Mouse (Mus musculus) midbrain, embryonic 15.5 days (tissue): ENCODE measurements around the gene Cstf3. TPM values are rescaled to one million over a fixed set of nuclear protein-coding genes. Genes with fewer than 3 reads are reported as not detected.

Source experiments
- ATAC-seq: fragments of 200-750 bp; cut with Nextera tagmentation; replicated peaks from 2 replicates; pipeline ENCODE4 v1.8.0; 2017; ENCODE audit warnings: moderate TSS enrichment
- H3K27ac ChIP-seq: fragments of 300-500 bp; sonication (generic); 2 replicates; pipeline ENCODE4 v1.5.1; 2015; ENCODE audit warnings: mild to moderate bottlenecking, inconsistent platforms
- H3K27me3 ChIP-seq: fragments of 300-500 bp; sonication (generic); replicated peaks from 2 replicates; pipeline ENCODE4 v1.6.1; 2015; ENCODE audit warnings: inconsistent platforms
- H3K36me3 ChIP-seq: fragments of 300-500 bp; sonication (generic); replicated peaks from 2 replicates; pipeline ENCODE4 v1.6.1; 2015; ENCODE audit warnings: inconsistent platforms
- H3K4me1 ChIP-seq: fragments of 300-500 bp; sonication (generic); 2 replicates; pipeline ENCODE4 v1.6.1; 2015; ENCODE audit warnings: inconsistent platforms
- H3K4me2 ChIP-seq: fragments of 300-500 bp; sonication (generic); 2 replicates; pipeline ENCODE4 v1.6.1; 2015; ENCODE audit warnings: inconsistent platforms, mild to moderate bottlenecking, moderate library complexity
- H3K4me3 ChIP-seq: fragments of 300-500 bp; sonication (generic); 2 replicates; pipeline ENCODE4 v1.5.1; 2015; ENCODE audit warnings: mild to moderate bottlenecking, inconsistent platforms
- H3K9ac ChIP-seq: fragments of 300-500 bp; sonication (generic); 2 replicates; pipeline ENCODE4 v1.6.1; 2015; ENCODE audit warnings: mild to moderate bottlenecking, inconsistent platforms
- H3K9me3 ChIP-seq: fragments of 300-500 bp; sonication (generic); 2 replicates; pipeline ENCODE4 v1.6.1; 2016; ENCODE audit warnings: inconsistent platforms
- WGBS: fragments of 180-500 bp; shearing (Covaris S2); methylation state at CpG from one replicate; pipeline ENCODE4 v1.1.7; 2015; ENCODE audit warnings: mixed read lengths; 5-methylcytosine and 5-hydroxymethylcytosine counted together
- polyA plus RNA-seq: library from polyadenylated mRNA; unstranded; fragments of >200 nt; fragmentation: Nextera tagmentation; extraction: Ambion mirVana; gene quantifications from 2 replicates; pipeline ENCODE4 v1.2.1, GENCODE M21; 2015

The Cstf3 gene
- polyA plus RNA-seq, 1 experiment from 2014 or later: 98.0 TPM

DNA sequence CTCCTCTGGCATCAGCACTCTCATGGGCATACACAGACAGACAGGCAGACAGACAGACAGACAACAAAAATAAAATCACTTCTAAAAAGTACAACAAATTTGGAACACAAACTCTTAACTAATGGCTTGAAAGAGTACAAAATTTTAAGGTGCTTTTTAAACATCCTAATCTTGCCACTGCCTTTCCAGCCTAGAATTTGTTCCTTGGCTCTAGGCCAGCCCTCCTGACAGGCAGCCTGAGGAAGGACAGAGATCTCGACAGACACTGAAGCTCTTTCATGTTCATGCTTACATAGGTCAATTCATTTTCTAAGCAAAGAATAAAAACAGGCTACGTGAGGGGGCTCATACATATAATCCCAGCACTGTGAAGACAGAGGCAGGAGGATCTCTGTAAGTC is 102.2 kb downstream of the Cstf3 start:
- H3K4me3 ChIP-seq: no peak overlapping the region
- no peaks in the 10 kb centered on the region for H3K4me1 ChIP-seq
- no peak overlapping the region for H3K9ac ChIP-seq
- H3K27ac ChIP-seq: no peak overlapping the region
- no peaks in the 10 kb centered on the region for H3K27me3 ChIP-seq
- H3K9me3 ChIP-seq: no peaks in the 10 kb centered on the region
- no peak for ATAC-seq
- WGBS: 61% methylated on average over 2 of the region's 2 CpGs
- no peak overlapping the region for H3K4me2 ChIP-seq
- peaks cover 10% of the 10 kb centered on the region; the same call in 1 of the 2 replicates for H3K36me3 ChIP-seq

DNA sequence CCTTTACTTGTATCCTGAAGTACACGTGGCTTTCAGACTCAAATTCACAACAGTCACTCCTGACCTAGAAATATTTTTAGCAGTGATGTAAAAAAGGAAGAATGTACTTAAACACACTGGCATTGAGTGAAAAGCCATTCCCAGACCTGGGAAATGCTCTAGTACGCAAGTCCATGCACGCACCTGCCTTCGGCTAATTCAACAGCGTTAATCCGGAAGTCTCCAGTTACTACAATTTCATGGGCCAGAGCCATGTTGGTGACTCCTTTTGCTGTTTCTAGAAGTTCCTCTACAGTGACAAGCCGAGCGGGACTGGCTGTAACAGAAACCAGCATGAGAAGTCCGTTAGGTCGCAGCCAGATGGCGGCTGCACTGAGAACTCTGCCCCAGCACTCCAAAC is 109.3 kb downstream of the Cstf3 start:
- Histone ChIP-seq H3K4me1 (no peaks in the 10 kb centered on the region), H3K27me3 (no peaks in the 10 kb centered on the region), H3K36me3 (peaks cover 20% of the 10 kb centered on the region), H3K27ac (no peak overlapping the region), H3K9ac (no peak overlapping the region), H3K4me2 (no peak overlapping the region), H3K4me3 (no peak overlapping the region), H3K9me3 (no peaks in the 10 kb centered on the region)
- ATAC-seq: no peak
- 90% methylated on average over 11 of the region's 11 CpGs for WGBS

DNA sequence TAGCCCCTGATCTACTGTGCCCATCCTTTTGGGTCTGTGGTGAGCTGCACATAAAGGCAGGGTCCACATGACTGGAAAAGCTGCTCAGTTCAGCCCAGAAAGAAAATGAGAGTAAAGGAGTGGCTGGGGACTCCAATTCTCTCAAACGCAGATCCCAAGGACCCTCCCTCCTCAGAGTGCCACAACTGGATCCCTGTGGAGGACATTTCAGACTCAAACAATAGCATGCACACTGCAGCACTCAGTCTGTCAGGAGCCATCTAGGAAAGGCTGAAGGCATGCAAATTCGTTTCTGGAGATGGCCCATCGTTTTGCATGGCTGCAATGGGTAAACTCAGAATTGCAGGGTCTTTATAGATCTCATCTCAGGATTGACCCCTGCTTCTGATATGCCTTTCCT is 112.8 kb downstream of the Cstf3 start:
- Histone ChIP-seq H3K9me3 (no peaks in the 10 kb centered on the region), H3K36me3 (peaks cover 19% of the 10 kb centered on the region), H3K27me3 (no peaks in the 10 kb centered on the region), H3K4me1 (no peaks in the 10 kb centered on the region), H3K4me2 (no peak overlapping the region), H3K27ac (no peak overlapping the region), H3K9ac (no peak overlapping the region), H3K4me3 (no peak overlapping the region)
- no peak for ATAC-seq
- 65% methylated on average over 3 of the region's 3 CpGs for WGBS

DNA sequence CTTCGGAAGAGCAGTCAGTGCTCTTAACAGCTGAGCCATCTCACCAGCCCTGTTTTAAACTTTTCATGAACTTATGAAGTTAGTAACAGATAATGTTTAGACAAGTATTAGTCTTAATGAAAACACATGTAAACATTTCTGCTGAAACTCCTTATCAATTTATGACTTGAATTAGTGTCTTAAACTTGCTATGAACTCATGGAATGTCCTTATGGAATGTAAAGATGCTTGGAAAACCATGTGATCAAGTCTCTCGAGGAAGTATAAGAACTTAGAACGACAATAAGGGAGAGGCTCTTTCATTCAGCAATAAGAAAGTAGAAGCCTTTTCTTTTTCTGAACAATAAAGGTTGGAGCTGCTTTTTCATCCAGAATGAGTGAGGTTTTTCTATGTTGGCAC is 114.0 kb downstream of the Cstf3 start:
- no peak overlapping the region for H3K4me2 ChIP-seq
- H3K27ac ChIP-seq: no peak overlapping the region
- H3K4me3 ChIP-seq: no peak overlapping the region
- no peaks in the 10 kb centered on the region for H3K4me1 ChIP-seq
- peaks cover 12% of the 10 kb centered on the region for H3K36me3 ChIP-seq
- no peaks in the 10 kb centered on the region for H3K27me3 ChIP-seq
- H3K9me3 ChIP-seq: no peaks in the 10 kb centered on the region
- no peak overlapping the region for H3K9ac ChIP-seq
- 78% methylated on average over 3 of the region's 3 CpGs for WGBS
- no peak for ATAC-seq

DNA sequence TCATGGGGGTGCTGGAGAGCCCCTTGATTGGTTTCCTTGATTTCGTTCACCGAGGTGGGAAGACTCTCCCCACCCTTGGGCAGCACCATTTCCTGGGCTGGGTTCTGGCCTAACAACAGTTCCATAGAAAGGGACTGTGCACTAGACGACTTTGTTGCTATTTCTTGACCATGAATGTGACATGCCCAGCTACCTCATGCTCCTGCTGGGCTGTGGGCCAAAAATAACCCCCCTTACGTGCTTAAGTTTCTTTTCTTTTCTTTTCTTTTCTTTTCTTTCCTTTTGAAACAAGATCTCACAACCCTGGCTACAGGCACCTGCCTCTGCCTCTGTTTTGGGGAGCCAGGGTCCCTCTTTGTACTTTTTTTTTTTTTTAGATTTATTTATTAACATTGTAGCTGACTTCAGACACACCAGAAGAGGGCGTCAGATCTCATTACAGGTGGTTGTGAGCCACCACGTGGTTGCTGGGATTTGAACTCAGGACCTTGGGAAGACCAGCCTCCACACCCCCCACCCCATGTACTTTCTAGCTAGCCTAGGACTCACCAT is 119.5 kb downstream of the Cstf3 start:
- H3K9ac ChIP-seq: no peak overlapping the region
- peaks cover under 1% of the 10 kb centered on the region; the same call in 1 of the 2 replicates for H3K36me3 ChIP-seq
- peaks cover 25% of the 10 kb centered on the region for H3K4me1 ChIP-seq
- no peak overlapping the region for H3K27ac ChIP-seq
- ATAC-seq: no peak
- WGBS: 61% methylated on average over 6 of the region's 6 CpGs
- no peak overlapping the region for H3K4me3 ChIP-seq
- no peaks in the 10 kb centered on the region for H3K27me3 ChIP-seq
- H3K4me2 ChIP-seq: peak overlapping the region; percentile 78
- no peaks in the 10 kb centered on the region for H3K9me3 ChIP-seq

DNA sequence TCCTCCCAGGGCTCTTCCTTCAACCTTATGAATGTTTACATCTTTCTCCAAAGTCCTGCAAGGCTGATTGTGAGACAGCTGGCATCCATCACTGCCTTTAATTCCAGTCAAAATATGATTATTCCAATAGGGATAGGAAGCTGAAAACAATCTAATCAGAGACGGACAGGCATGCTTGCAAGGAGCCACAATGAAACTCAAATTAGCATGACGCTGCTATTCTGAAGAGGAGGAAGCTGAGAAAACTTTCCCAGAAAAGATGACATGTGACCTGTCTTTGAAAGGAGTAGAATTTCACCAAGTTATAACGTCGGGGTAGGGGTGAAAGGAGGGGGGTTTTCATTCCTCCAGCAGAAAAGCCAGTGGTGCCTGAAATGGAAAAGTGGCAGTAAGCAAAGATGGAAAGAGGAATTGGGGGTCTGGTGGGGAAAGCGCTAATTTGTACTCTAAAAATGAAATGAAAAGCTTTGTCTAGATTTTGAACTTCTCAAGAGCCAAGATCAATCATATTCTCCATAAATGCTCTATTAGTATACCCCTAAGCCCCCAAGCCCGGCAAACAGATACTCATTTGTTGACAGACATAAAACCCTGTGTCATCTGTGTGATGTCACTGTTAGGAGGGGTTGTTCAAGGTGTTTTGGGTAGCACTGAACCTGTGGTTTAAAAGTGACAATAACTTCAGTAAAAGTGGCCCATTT is 120.5 kb downstream of the Cstf3 start:
- H3K27ac ChIP-seq: peak overlapping the region; percentile 94
- no peaks in the 10 kb centered on the region for H3K36me3 ChIP-seq
- no peaks in the 10 kb centered on the region for H3K27me3 ChIP-seq
- peak overlapping the region; percentile 91 for H3K4me3 ChIP-seq
- peaks cover 25% of the 10 kb centered on the region for H3K4me1 ChIP-seq
- WGBS: 13% methylated on average over 6 of the region's 6 CpGs
- peak overlapping the region; percentile 78 for H3K4me2 ChIP-seq
- no peaks in the 10 kb centered on the region for H3K9me3 ChIP-seq
- ATAC-seq: peak; percentile 16
- H3K9ac ChIP-seq: peak overlapping the region; percentile 89

DNA sequence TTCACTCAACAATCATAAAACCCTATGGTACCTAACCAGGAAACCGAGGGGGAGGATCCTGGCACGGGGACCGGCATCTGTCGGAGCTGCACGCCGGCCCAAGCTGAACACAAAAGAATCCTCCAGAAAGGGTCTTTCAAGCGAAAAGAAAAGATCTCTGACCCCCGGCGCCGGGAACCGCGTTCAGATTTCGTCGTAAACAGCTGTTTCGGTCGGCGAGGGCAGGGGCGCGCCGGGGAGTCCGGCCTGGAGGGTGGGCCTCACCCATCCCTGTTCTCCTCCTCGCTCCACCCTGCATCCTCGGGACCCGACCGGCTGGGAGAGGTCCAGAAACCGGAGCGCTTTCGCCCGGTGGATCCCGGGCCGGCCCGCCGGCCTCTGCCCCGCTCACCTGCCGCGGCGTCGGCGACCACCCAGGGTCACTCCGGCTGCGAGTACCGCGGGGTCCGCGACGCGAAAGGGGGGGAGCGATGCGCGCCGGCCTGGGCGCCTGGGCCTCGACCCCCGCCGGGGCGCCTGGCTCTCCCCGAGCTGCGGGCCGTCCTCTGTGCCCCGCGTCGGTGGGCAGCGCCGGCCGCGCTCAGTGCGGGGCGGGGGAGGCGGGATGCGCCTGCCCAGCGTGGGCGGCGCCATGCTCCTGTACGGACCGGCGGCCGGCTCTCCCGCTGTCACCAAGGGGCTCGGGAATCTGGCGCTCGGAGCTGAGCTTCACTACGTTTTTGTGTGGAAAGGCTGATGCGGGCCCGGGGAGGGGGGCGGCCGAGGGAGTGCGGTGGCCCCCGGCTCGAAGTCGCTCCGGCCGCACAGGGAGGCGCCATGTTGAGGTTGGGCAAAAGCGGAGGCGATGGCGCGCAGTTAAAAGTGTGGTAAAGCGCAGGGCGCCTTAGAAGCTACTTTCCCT is 121.5 kb downstream of the Cstf3 start, which contains the start of gene Tcp11l1:
TSS of gene Tcp11l1 (minus strand) at position 585 of the 901 bp plus-strand sequence.
- Histone ChIP-seq H3K4me2 (peak within 1 kb of the TSS; percentile 78), H3K4me1 (peaks cover 25% of the 10 kb centered on the region), H3K9ac (peak within 1 kb of the TSS; percentile 89), H3K27ac (peak within 1 kb of the TSS; percentile 94), H3K4me3 (peak within 1 kb of the TSS; percentile 91), H3K27me3 (no peaks in the 10 kb centered on the region), H3K36me3 (no peaks in the 10 kb centered on the region), H3K9me3 (no peaks in the 10 kb centered on the region)
- WGBS: under 1% methylated on average over 87 of the region's 99 CpGs
- ATAC-seq: peak; percentile 97

DNA sequence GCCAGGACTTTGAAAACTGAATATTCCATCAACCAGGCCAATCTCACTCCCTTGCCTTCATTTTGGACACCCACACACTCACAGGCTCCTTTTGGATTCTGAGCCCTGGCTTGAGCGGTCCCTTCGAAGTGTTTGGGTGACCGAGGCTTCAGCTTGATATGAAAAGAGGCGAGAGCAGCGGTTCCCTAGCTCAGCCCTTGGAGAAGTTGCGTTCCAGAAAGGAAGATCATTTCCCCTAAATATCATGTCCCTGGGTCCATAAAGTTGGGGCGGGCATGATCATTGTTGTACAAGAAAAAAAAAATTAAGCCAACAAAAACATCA is 122.1 kb downstream of the Cstf3 start:
- no peak for ATAC-seq
- 2% methylated on average over 7 of the region's 7 CpGs for WGBS
- H3K4me2 ChIP-seq: peak overlapping the region; percentile 78
- H3K4me3 ChIP-seq: peak overlapping the region; percentile 91
- H3K4me1 ChIP-seq: peaks cover 25% of the 10 kb centered on the region
- H3K27ac ChIP-seq: peak overlapping the region; percentile 94
- H3K27me3 ChIP-seq: no peaks in the 10 kb centered on the region
- H3K9me3 ChIP-seq: no peaks in the 10 kb centered on the region
- H3K36me3 ChIP-seq: no peaks in the 10 kb centered on the region
- H3K9ac ChIP-seq: peak overlapping the region; percentile 89

DNA sequence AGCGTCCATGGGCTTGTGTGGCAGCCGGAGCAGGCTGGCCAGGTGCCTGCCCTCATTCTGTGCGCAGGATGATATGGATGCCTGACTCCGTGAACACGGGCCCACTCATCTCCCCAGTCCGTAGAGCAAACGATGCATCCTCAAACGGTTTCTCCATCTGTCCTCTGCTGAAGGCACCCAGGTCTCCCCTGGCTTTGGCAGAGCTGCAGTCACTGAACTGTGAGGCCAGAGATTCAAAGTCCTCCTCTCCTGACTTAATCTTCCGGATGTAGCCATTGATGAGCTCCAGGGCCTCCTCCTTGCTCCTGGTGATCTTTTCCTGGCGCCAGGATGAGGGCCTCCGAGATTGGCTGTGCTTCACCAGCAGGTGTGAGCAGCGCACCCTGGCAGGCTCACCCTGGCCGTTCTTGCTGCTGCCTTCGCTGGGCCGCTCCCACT is 124.0 kb downstream of the Cstf3 start:
- no peak for ATAC-seq
- Histone ChIP-seq H3K4me3 (no peak overlapping the region), H3K4me1 (peaks cover 25% of the 10 kb centered on the region), H3K36me3 (no peaks in the 10 kb centered on the region), H3K4me2 (no peak overlapping the region), H3K27me3 (no peaks in the 10 kb centered on the region), H3K27ac (no peak overlapping the region), H3K9ac (no peak overlapping the region), H3K9me3 (no peaks in the 10 kb centered on the region)
- 41% methylated on average over 15 of the region's 15 CpGs for WGBS

Other genes starting within 250 kb of the Cstf3 start
- 10.6 and 11.4 TPM in 2 replicates for gene D430041D05Rik, start 179.5 kb upstream of the Cstf3 start, polyA plus RNA-seq
- 7.6 and 8.0 TPM in 2 replicates for gene Hipk3, start 96.1 kb upstream of the Cstf3 start, polyA plus RNA-seq
- 59.5 and 65.1 TPM in 2 replicates for gene Tcp11l1, start 121.6 kb downstream of the Cstf3 start, polyA plus RNA-seq
- gene Pin1rt1, start 125.9 kb downstream of the Cstf3 start, polyA plus RNA-seq: 0.19 and 0.34 TPM in 2 replicates
- gene Depdc7, start 152.4 kb downstream of the Cstf3 start, polyA plus RNA-seq: 1.0 and 1.4 TPM in 2 replicates
- gene Qser1, start 226.2 kb downstream of the Cstf3 start, polyA plus RNA-seq: 6.5 and 7.1 TPM in 2 replicates